Mouse (Mus musculus) liver, postnatal 0 days (tissue): ENCODE measurements around the gene Serping1.

Experiments
- CTCF ChIP-seq: sonication (generic); IDR thresholded peaks from 2 replicates; pipeline ENCODE4 v1.5.1; 2016; ENCODE audit warnings: antibody characterized with exemption, low read depth
- EP300 ChIP-seq: IDR thresholded peaks from 2 replicates; pipeline ENCODE4 v1.6.1; 2016; ENCODE audit warnings: antibody characterized with exemption, low read depth, mild to moderate bottlenecking

- TF ChIP-seq CTCF (no peak), EP300 (no peak)
These were observed 13.9 kb downstream of the Serping1 start for GRCm38 (mm10) chr2:84761309-84761708.
